Mouse (Mus musculus): ENCODE results near the gene Palm2.

DNA sequence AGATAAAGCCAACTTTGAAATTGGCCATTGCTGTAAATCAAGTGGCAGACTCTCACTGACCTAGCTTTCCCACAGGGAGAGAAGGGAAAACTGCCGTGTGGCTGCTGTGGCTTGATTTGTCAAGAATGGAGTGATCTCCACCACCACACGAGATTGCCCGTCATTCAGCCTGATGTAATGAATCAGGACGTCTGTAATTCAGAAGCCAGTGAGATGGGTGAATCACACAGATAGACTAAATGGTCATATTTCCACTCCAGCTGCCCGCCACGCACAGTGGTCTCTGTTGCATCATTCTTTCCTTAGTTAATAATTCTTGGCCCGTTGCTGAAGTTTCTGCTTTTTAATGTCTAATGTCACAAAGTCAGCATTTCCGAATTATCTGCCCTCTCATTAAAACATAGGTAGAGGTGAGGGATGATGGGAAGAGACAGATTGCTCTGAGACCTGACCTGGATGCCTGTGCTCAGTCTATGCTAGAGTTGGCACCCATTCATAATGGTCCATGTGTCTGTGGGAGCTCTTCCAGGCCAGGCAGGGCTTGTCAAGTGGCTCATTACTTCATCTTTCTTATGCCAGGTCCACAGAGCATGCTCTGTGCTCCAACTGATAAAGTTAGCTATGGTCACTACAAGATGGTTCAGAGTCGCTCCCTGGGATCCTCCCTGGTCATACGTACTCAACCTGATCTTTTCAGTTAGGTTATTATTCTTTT lies 168.0 kb downstream of the Palm2 start:
- TF ChIP-seq MAFK (IDR thresholded peaks at IDR 0.05; ENCODE audit: insufficient read depth, low read depth, low read length) = no peak
- no peak for TF ChIP-seq ZC3H11A (IDR thresholded peaks at IDR 0.05; ENCODE audit: borderline replicate concordance, low read depth, low read length)
- no peak for TF ChIP-seq HCFC1 (IDR thresholded peaks at IDR 0.05; ENCODE audit: borderline replicate concordance, insufficient read depth, low read length)
